Mouse (Mus musculus) C2C12 (cell line): ENCODE data around the gene Gramd1b.

Experiments used
- CTCF ChIP-seq: IDR thresholded peaks from one replicate; pipeline ENCODE4 v1.5.1; 2011; ENCODE audit not compliant: control insufficient read depth, insufficient read depth, insufficient read length
- MAX ChIP-seq: IDR thresholded peaks from one replicate; pipeline ENCODE4 v1.6.1; 2011; ENCODE audit warnings: mild to moderate bottlenecking, control low read depth
- MYOD1 ChIP-seq: IDR thresholded peaks from one replicate; pipeline ENCODE4 v1.6.1; 2011; ENCODE audit warnings: low read depth; ENCODE audit not compliant: control insufficient read depth, insufficient read length
- MYOG ChIP-seq: IDR thresholded peaks from one replicate; pipeline ENCODE4 v1.6.1; 2011; ENCODE audit not compliant: control insufficient read depth, insufficient read length; ENCODE audit errors: extremely low read depth

GRCm38 (mm10) chr9:40571280-40571679 is 40.1 kb upstream of the Gramd1b start:
- TF ChIP-seq CTCF (no peak), MYOG (no peak), MAX (no peak), MYOD1 (no peak)
